Mouse (Mus musculus) stomach, embryonic 16.5 days (tissue): ENCODE measurements around the gene Mlip. TPM values are rescaled to one million over a fixed set of nuclear protein-coding genes. Genes with fewer than 3 reads are reported as not detected.

Experiments
- ATAC-seq: fragments of 200-750 bp; cut with Nextera tagmentation; 2 replicates; pipeline ENCODE4 v1.8.0; 2017; ENCODE audit warnings: moderate number of reproducible peaks, moderate TSS enrichment; ENCODE audit not compliant: insufficient read depth, low FRiP score
- H3K27ac ChIP-seq: fragments of 300-500 bp; sonication (generic); 2 replicates; pipeline ENCODE4 v1.5.1; 2014; ENCODE audit warnings: low read length
- H3K27me3 ChIP-seq: fragments of 300-500 bp; sonication (generic); 2 replicates; pipeline ENCODE4 v1.6.1; 2014; ENCODE audit warnings: low read length, control low read depth, mixed read lengths; ENCODE audit not compliant: control insufficient read depth, insufficient read depth
- H3K36me3 ChIP-seq: fragments of 300-500 bp; sonication (generic); 2 replicates; pipeline ENCODE4 v1.6.1; 2014; ENCODE audit warnings: low read length; ENCODE audit not compliant: control insufficient read depth, insufficient read depth
- H3K4me1 ChIP-seq: fragments of 300-500 bp; sonication (generic); 2 replicates; pipeline ENCODE4 v1.6.1; 2014; ENCODE audit warnings: low read length, control low read depth, mixed read lengths; ENCODE audit not compliant: control insufficient read depth, insufficient read depth
- H3K4me2 ChIP-seq: fragments of 300-500 bp; sonication (generic); 2 replicates; pipeline ENCODE4 v1.6.1; 2014; ENCODE audit warnings: low read depth, low read length, mixed read lengths
- H3K4me3 ChIP-seq: fragments of 300-500 bp; sonication (generic); replicated peaks from 2 replicates; pipeline ENCODE4 v1.5.1; 2014; ENCODE audit warnings: mild to moderate bottlenecking, low read length
- H3K9ac ChIP-seq: fragments of 300-500 bp; sonication (generic); 2 replicates; pipeline ENCODE4 v1.6.1; 2014; ENCODE audit warnings: low read length
- H3K9me3 ChIP-seq: fragments of 300-500 bp; sonication (generic); replicated peaks from 2 replicates; pipeline ENCODE4 v1.6.1; 2016; ENCODE audit warnings: low read length, control low read depth; ENCODE audit not compliant: control insufficient read depth
- WGBS: fragments of 180-500 bp; shearing (Covaris S2); extraction: QIAGEN DNeasy Blood & Tissue Kit; methylation state at CpG from one replicate; pipeline ENCODE4 v1.1.7; 2014; 5-methylcytosine and 5-hydroxymethylcytosine counted together
- polyA plus RNA-seq: library from polyadenylated mRNA; unstranded; fragments of >200 nt; fragmentation: Nextera tagmentation; extraction: Ambion mirVana; gene quantifications from 2 replicates; pipeline ENCODE4 v1.2.1, GENCODE M21; 2015

Gene Mlip
- polyA plus RNA-seq, 1 experiment from 2014 or later, result 3.2 TPM

GRCm38 (mm10) chr9:77362906-77363305 is 10.1 kb upstream of the Mlip start:
- Histone ChIP-seq H3K9ac (no peak overlapping the region), H3K27me3 (no peaks in the 10 kb centered on the region), H3K4me2 (no peak overlapping the region), H3K36me3 (no peaks in the 10 kb centered on the region), H3K27ac (no peak overlapping the region), H3K9me3 (no peaks in the 10 kb centered on the region), H3K4me1 (no peaks in the 10 kb centered on the region), H3K4me3 (no peak overlapping the region)
- no peak for ATAC-seq

GRCm38 (mm10) chr9:77360654-77361053 is 7.9 kb upstream of the Mlip start:
- no peak overlapping the region for H3K4me3 ChIP-seq
- ATAC-seq, result no peak
- no peak overlapping the region for H3K27ac ChIP-seq
- no peaks in the 10 kb centered on the region for H3K27me3 ChIP-seq
- no peaks in the 10 kb centered on the region for H3K9me3 ChIP-seq
- WGBS, result 77% methylated on average over 8 of the region's 8 CpGs
- no peak overlapping the region for H3K9ac ChIP-seq
- H3K4me1 ChIP-seq, result no peaks in the 10 kb centered on the region
- no peaks in the 10 kb centered on the region for H3K36me3 ChIP-seq
- H3K4me2 ChIP-seq, result no peak overlapping the region

- WGBS, result 84% methylated on average over 10 of the region's 10 CpGs
- no peak overlapping the region for H3K9ac ChIP-seq
- no peaks in the 10 kb centered on the region for H3K27me3 ChIP-seq
- ATAC-seq, result no peak
- H3K9me3 ChIP-seq, result no peaks in the 10 kb centered on the region
- H3K36me3 ChIP-seq, result no peaks in the 10 kb centered on the region
- H3K4me2 ChIP-seq, result no peak overlapping the region
- no peak overlapping the region for H3K27ac ChIP-seq
- H3K4me3 ChIP-seq, result no peak overlapping the region
- H3K4me1 ChIP-seq, result no peaks in the 10 kb centered on the region
Measured at GRCm38 (mm10) chr9:77359278-77359973, 6.7 kb upstream of the Mlip start.

GRCm38 (mm10) chr9:77353942-77354341 is 1.2 kb upstream of the Mlip start:
- H3K36me3 ChIP-seq, result no peaks in the 10 kb centered on the region
- no peak overlapping the region for H3K27ac ChIP-seq
- no peaks in the 10 kb centered on the region for H3K27me3 ChIP-seq
- no peak overlapping the region for H3K4me2 ChIP-seq
- H3K4me3 ChIP-seq, result no peak overlapping the region
- H3K4me1 ChIP-seq, result no peaks in the 10 kb centered on the region
- H3K9ac ChIP-seq, result no peak overlapping the region
- no peaks in the 10 kb centered on the region for H3K9me3 ChIP-seq
- 84% methylated on average over 4 of the region's 4 CpGs for WGBS
- ATAC-seq, result no peak

- Histone ChIP-seq H3K4me1 (no peaks in the 10 kb centered on the region), H3K27me3 (no peaks in the 10 kb centered on the region), H3K27ac (no peak overlapping the region), H3K36me3 (no peaks in the 10 kb centered on the region), H3K9me3 (no peaks in the 10 kb centered on the region), H3K4me3 (no peak overlapping the region), H3K9ac (no peak overlapping the region), H3K4me2 (no peak overlapping the region)
- no peak for ATAC-seq
- 56% methylated on average over 7 of the region's 7 CpGs for WGBS
Measured at GRCm38 (mm10) chr9:77347704-77348103, 5.1 kb downstream of the Mlip start.

- Histone ChIP-seq H3K27ac (no peak overlapping the region), H3K9me3 (no peaks in the 10 kb centered on the region), H3K27me3 (no peaks in the 10 kb centered on the region), H3K36me3 (no peaks in the 10 kb centered on the region), H3K4me3 (no peak overlapping the region), H3K4me2 (no peak overlapping the region), H3K4me1 (no peaks in the 10 kb centered on the region), H3K9ac (no peak overlapping the region)
- no peak for ATAC-seq
- 49% methylated on average over 7 of the region's 7 CpGs for WGBS
Measured at GRCm38 (mm10) chr9:77344318-77344717, 8.5 kb downstream of the Mlip start.

- peak overlapping the region; percentile 3; the same call in 1 of the 2 replicates for H3K9ac ChIP-seq
- no peaks in the 10 kb centered on the region for H3K4me1 ChIP-seq
- no peaks in the 10 kb centered on the region for H3K36me3 ChIP-seq
- H3K9me3 ChIP-seq, result no peaks in the 10 kb centered on the region
- 24% methylated on average over 18 of the region's 18 CpGs for WGBS
- peak overlapping the region; percentile 45 for H3K4me2 ChIP-seq
- H3K4me3 ChIP-seq, result peak overlapping the region; percentile 30
- ATAC-seq, result no peak
- no peaks in the 10 kb centered on the region for H3K27me3 ChIP-seq
- no peak overlapping the region for H3K27ac ChIP-seq
Measured at GRCm38 (mm10) chr9:77340159-77340862, 12.5 kb downstream of the Mlip start.

- WGBS, result 53% methylated on average over 7 of the region's 7 CpGs
- ATAC-seq, result no peak
- Histone ChIP-seq H3K4me3 (no peak overlapping the region), H3K4me2 (no peak overlapping the region), H3K36me3 (no peaks in the 10 kb centered on the region), H3K9me3 (no peaks in the 10 kb centered on the region), H3K4me1 (no peaks in the 10 kb centered on the region), H3K9ac (no peak overlapping the region), H3K27me3 (no peaks in the 10 kb centered on the region), H3K27ac (no peak overlapping the region)
Measured at GRCm38 (mm10) chr9:77339571-77340148, 13.1 kb downstream of the Mlip start.

- no peak for ATAC-seq
- Histone ChIP-seq H3K27ac (no peak overlapping the region), H3K36me3 (no peaks in the 10 kb centered on the region), H3K4me3 (no peak overlapping the region), H3K4me2 (no peak overlapping the region), H3K4me1 (no peaks in the 10 kb centered on the region), H3K9me3 (no peaks in the 10 kb centered on the region), H3K27me3 (no peaks in the 10 kb centered on the region), H3K9ac (no peak overlapping the region)
- WGBS, result 88% methylated on average over 3 of the region's 3 CpGs
Measured at GRCm38 (mm10) chr9:77335370-77335769, 17.4 kb downstream of the Mlip start.
